Mouse (Mus musculus) hindbrain, embryonic 15.5 days (tissue): ENCODE results near the gene Tbxa2r. TPM values are rescaled to one million over a fixed set of nuclear protein-coding genes. Genes with fewer than 3 reads are reported as not detected.

Experiments used
- ATAC-seq: fragments of 200-750 bp; cut with Nextera tagmentation; 2 replicates; pipeline ENCODE4 v1.8.0; 2017; ENCODE audit warnings: low read depth, moderate number of reproducible peaks, moderate TSS enrichment; ENCODE audit not compliant: low FRiP score
- H3K27ac ChIP-seq: fragments of 300-500 bp; sonication (generic); replicated peaks from 2 replicates; pipeline ENCODE4 v1.5.1; 2015; ENCODE audit warnings: mild to moderate bottlenecking, inconsistent platforms
- H3K27me3 ChIP-seq: fragments of 300-500 bp; sonication (generic); 2 replicates; pipeline ENCODE4 v1.6.1; 2015; ENCODE audit warnings: control low read depth, inconsistent platforms
- H3K36me3 ChIP-seq: fragments of 300-500 bp; sonication (generic); 2 replicates; pipeline ENCODE4 v1.6.1; 2015; ENCODE audit warnings: control low read depth, inconsistent platforms
- H3K4me1 ChIP-seq: fragments of 300-500 bp; sonication (generic); replicated peaks from 2 replicates; pipeline ENCODE4 v1.6.1; 2015; ENCODE audit warnings: control low read depth, inconsistent platforms
- H3K4me2 ChIP-seq: fragments of 300-500 bp; sonication (generic); 2 replicates; pipeline ENCODE4 v1.6.1; 2015; ENCODE audit warnings: moderate library complexity, mild to moderate bottlenecking, inconsistent platforms
- H3K4me3 ChIP-seq: fragments of 300-500 bp; sonication (generic); 2 replicates; pipeline ENCODE4 v1.5.1; 2015; ENCODE audit warnings: mild to moderate bottlenecking, inconsistent platforms
- H3K9ac ChIP-seq: fragments of 300-500 bp; sonication (generic); 2 replicates; pipeline ENCODE4 v1.6.1; 2015; ENCODE audit warnings: inconsistent platforms
- H3K9me3 ChIP-seq: fragments of 300-500 bp; sonication (generic); 2 replicates; pipeline ENCODE4 v1.6.1; 2016; ENCODE audit warnings: control low read depth, inconsistent platforms
- WGBS: fragments of 180-500 bp; shearing (Covaris S2); methylation state at CpG from one replicate; pipeline ENCODE4 v1.1.7; 2015; 5-methylcytosine and 5-hydroxymethylcytosine counted together
- polyA plus RNA-seq: library from polyadenylated mRNA; unstranded; fragments of >200 nt; fragmentation: Nextera tagmentation; extraction: Ambion mirVana; gene quantifications from 2 replicates; pipeline ENCODE4 v1.2.1, GENCODE M21; 2015

Gene Tbxa2r
- 4.7 and 5.2 TPM in 2 replicates for polyA plus RNA-seq

DNA sequence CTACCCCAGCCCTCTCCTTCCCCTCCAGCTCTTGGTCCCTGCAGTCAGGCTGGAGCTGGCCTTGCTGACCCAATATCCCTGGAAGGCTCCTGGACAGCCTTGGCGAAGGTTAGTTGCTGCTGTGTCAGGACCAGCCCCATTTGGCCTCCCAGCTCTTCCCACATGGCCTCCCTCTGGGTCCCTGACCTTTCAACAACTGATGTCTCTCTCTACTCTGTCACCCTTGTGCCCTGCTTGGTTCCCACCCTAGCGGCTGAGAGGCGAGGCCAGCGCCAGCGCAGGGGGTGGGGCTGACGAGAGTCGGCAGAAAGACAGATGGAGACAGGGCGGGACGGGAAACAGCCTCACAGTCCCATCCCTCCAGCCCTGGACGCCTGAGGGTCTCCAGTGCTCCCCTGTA lies at the start of gene Tbxa2r:
TSS of gene Tbxa2r (plus strand) at position 346 of the 400 bp plus-strand sequence.
- H3K4me1 ChIP-seq: no peaks in the 10 kb centered on the region
- 11% methylated on average over 10 of the region's 10 CpGs for WGBS
- H3K4me2 ChIP-seq: 0 out of 2 replicates have a peak within 1 kb of the TSS, but pooled peaks have one; percentile 4
- peaks cover 36% of the 10 kb centered on the region for H3K36me3 ChIP-seq
- H3K9ac ChIP-seq: no peak within 1 kb of the TSS
- no peak for ATAC-seq
- no peak within 1 kb of the TSS; the same call in 1 of the 2 replicates for H3K27ac ChIP-seq
- no peaks in the 10 kb centered on the region for H3K9me3 ChIP-seq
- H3K27me3 ChIP-seq: peaks cover 16% of the 10 kb centered on the region
- no peak within 1 kb of the TSS for H3K4me3 ChIP-seq

DNA sequence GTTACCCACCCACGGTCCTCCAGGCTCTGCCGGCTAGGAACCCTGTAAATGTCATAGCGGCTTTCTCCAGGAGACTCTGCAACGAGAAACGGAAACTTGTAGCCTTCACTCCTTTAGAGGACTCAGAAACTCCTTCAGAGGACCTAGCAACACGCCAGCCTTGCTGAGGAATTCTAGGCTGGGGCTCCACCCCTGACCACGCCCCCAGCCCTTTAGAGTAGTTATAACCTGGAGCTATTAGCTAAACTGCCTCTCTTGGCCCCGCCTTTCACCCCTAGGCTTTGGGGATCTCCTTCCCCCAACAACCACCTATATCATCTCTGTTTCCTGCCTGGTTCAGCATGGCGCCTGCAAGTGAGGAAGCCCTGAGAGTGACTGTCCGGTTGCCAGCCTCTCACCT lies 49.0 kb upstream of the Tbxa2r start:
- 45% methylated on average over 10 of the region's 10 CpGs for WGBS
- no peak for ATAC-seq
- no peaks in the 10 kb centered on the region for H3K4me1 ChIP-seq

DNA sequence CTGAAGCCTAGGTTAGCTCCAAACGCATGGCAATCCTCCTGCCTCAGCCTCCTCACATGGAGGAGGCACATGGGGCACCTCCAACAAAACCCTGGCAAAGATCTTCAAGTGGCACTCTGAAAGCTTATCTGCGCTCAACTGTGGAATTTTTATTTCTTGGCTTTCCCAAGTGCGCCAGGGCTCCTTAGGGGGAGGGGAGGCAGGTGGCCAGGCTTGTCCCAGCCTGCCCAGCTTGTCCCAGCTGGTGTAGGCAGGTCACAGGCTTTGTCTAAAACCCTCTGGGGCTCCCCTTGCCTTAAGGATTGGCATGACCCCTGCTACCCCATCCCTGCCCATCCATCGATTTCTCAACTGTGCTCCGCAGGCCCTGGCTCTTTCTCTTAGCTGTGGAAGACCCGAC lies 44.3 kb upstream of the Tbxa2r start:
- WGBS: 46% methylated on average over 6 of the region's 6 CpGs
- Histone ChIP-seq H3K9ac (no peak overlapping the region), H3K9me3 (no peaks in the 10 kb centered on the region), H3K27me3 (peaks cover 16% of the 10 kb centered on the region), H3K27ac (no peak overlapping the region), H3K36me3 (no peaks in the 10 kb centered on the region), H3K4me1 (peaks cover 6% of the 10 kb centered on the region), H3K4me2 (no peak overlapping the region), H3K4me3 (no peak overlapping the region)
- no peak for ATAC-seq

More for the DNA sequence above, 49.0 kb upstream of the Tbxa2r start:
- H3K27ac ChIP-seq: no peak overlapping the region
- H3K9me3 ChIP-seq: no peaks in the 10 kb centered on the region
- no peak overlapping the region for H3K4me2 ChIP-seq
- H3K36me3 ChIP-seq: no peaks in the 10 kb centered on the region
- H3K27me3 ChIP-seq: peaks cover 10% of the 10 kb centered on the region; the same call in 1 of the 2 replicates
- H3K9ac ChIP-seq: no peak overlapping the region
- H3K4me3 ChIP-seq: no peak overlapping the region

DNA sequence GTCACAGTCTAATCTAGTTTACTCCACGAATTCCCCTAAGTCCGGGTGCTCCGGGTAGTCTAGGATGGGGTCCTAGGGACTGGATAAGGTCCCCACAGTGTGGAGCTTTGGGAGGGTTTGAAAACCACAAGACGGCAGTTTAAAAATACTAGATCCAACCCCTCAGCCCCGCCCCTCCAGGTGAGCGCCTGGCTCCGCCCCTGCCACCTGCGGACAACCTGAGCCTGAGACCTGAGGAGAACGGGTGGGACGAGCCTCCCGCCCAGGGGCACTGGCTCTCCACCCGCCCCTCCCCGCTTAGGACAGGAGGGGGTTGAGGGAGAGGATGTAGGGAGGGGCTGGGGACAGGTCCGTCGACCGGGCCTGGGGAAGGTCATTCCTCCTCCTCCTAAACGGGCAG lies 43.8 kb upstream of the Tbxa2r start:
- H3K9ac ChIP-seq: no peak overlapping the region
- WGBS: 11% methylated on average over 17 of the region's 17 CpGs
- no peak overlapping the region for H3K4me3 ChIP-seq
- no peaks in the 10 kb centered on the region for H3K36me3 ChIP-seq
- ATAC-seq: no peak
- H3K4me1 ChIP-seq: peaks cover 6% of the 10 kb centered on the region
- H3K27me3 ChIP-seq: peaks cover 17% of the 10 kb centered on the region
- H3K4me2 ChIP-seq: 0 out of 2 replicates have a peak overlapping the region, but pooled peaks have one; percentile 89
- no peak overlapping the region for H3K27ac ChIP-seq
- H3K9me3 ChIP-seq: no peaks in the 10 kb centered on the region

DNA sequence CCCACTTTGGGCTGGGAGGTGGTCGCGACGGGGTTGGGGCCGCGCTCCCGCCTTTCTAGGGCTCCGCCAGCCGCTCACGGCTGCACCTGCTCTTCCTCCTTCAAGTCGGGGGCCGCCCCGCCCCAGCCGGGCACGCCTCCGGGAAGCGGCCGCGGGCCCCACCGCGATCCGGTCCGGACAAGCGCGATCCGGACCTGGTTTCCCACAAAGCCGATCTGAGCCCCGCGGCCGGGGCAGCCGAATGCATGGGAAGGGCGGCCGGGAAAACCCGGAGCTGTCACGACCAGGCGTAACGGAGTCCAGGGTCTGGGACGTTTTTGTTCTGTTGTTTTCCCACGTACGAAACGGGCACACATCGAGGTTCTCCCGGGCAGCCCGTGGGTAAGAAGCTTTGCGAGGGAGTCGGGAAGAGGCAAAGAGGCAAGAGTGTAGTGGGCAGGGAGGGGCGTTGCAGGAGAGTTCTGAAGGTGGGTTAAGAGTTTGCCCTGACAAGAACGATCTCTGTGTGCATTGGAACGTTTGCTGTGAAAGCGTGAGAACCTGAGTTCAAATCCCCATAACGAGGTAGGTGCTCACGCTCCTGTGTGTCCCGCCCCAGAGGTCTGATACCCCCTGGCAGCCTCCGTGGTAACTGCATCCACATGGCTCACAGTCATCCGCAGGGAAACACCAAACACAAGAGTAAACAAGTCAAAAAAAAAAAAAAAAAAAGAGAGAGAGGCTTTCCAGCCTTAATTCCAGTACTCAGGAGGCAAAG lies 42.7 kb upstream of the Tbxa2r start:
- H3K27ac ChIP-seq: no peak overlapping the region
- peak overlapping the region; percentile 49 for H3K4me3 ChIP-seq
- peak; percentile 78 for ATAC-seq
- H3K4me1 ChIP-seq: peaks cover 10% of the 10 kb centered on the region
- peak overlapping the region; percentile 44 for H3K9ac ChIP-seq
- WGBS: 2% methylated on average over 54 of the region's 54 CpGs
- peaks cover 28% of the 10 kb centered on the region for H3K27me3 ChIP-seq
- H3K9me3 ChIP-seq: no peaks in the 10 kb centered on the region
- no peaks in the 10 kb centered on the region for H3K36me3 ChIP-seq
- H3K4me2 ChIP-seq: peak overlapping the region; percentile 89

DNA sequence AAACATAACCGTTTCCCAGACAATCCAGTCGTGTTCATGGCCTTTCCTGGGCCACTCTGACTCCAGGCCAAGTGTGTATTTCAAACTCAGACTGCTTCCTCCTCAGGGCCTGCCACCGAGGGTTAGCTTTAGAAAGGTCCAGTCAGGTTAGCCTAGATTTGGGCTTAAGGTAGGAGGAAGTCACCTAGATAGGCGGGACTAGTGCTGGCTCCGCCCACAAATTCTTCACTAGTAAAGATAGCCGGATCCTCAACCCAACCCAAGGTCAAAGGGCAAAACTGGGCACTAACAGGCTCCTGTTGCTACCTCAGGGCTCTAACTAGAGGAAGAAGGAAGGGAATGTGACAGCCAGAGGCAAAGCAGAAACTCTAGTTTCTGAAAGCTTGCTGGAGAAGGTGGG lies 41.9 kb upstream of the Tbxa2r start:
- H3K36me3 ChIP-seq: no peaks in the 10 kb centered on the region
- H3K4me1 ChIP-seq: peaks cover 16% of the 10 kb centered on the region
- ATAC-seq: no peak
- no peak overlapping the region for H3K4me2 ChIP-seq
- no peak overlapping the region for H3K27ac ChIP-seq
- no peak overlapping the region for H3K4me3 ChIP-seq
- no peaks in the 10 kb centered on the region for H3K9me3 ChIP-seq
- 46% methylated on average over 6 of the region's 6 CpGs for WGBS
- peaks cover 28% of the 10 kb centered on the region for H3K27me3 ChIP-seq
- no peak overlapping the region for H3K9ac ChIP-seq

DNA sequence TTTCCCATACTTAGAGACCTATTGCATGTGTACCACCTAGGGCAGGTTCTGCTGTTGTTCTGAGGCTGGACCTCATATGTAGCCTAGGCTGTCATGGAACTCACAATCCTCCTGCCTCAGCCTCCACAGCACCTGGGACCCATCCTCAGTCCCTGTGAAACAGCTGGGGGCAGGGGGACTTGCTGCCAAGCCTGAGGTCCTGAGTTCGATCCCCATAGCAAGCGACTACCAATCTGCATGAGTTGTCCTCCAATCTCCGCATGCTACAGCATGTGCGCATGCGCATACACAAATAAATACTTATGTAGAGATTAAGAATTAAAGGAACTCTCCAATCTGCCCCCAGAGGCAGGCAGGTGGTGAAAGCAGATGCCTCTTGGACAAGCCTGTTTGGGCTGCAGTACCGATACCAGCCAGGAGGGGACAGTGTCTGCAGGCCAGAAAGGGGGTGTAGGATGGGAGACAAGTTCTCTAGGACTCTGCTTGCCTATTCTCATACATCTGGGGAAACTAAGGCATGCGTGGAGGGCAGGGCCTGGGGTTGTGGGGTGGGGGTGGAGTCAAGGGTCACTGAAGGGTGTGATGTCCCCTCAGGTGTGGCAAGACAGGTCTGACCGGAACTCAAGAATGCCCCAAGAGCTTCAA lies 40.9 kb upstream of the Tbxa2r start:
- no peak overlapping the region for H3K27ac ChIP-seq
- H3K36me3 ChIP-seq: no peaks in the 10 kb centered on the region
- H3K27me3 ChIP-seq: peaks cover 24% of the 10 kb centered on the region
- WGBS: 61% methylated on average over 8 of the region's 8 CpGs
- H3K4me1 ChIP-seq: peaks cover 16% of the 10 kb centered on the region
- H3K4me2 ChIP-seq: no peak overlapping the region
- H3K9me3 ChIP-seq: no peaks in the 10 kb centered on the region
- no peak overlapping the region for H3K4me3 ChIP-seq
- no peak for ATAC-seq
- no peak overlapping the region for H3K9ac ChIP-seq

GRCm38 (mm10) chr10:81288601-81289000 lies 39.9 kb upstream of the Tbxa2r start:
- Histone ChIP-seq H3K27me3 (peaks cover 20% of the 10 kb centered on the region), H3K9me3 (no peaks in the 10 kb centered on the region), H3K4me3 (no peak overlapping the region), H3K27ac (no peak overlapping the region), H3K4me2 (no peak overlapping the region), H3K36me3 (no peaks in the 10 kb centered on the region), H3K9ac (no peak overlapping the region), H3K4me1 (peaks cover 16% of the 10 kb centered on the region)
- ATAC-seq: no peak
- 31% methylated on average over 6 of the region's 6 CpGs for WGBS

GRCm38 (mm10) chr10:81289278-81289677 lies 39.3 kb upstream of the Tbxa2r start:
- no peak overlapping the region for H3K27ac ChIP-seq
- peaks cover 22% of the 10 kb centered on the region for H3K4me1 ChIP-seq
- ATAC-seq: no peak
- H3K9ac ChIP-seq: no peak overlapping the region
- WGBS: 6% methylated on average over 7 of the region's 7 CpGs
- H3K4me2 ChIP-seq: no peak overlapping the region
- no peaks in the 10 kb centered on the region for H3K36me3 ChIP-seq
- H3K27me3 ChIP-seq: peaks cover 17% of the 10 kb centered on the region; the same call in 1 of the 2 replicates
- H3K9me3 ChIP-seq: no peaks in the 10 kb centered on the region
- H3K4me3 ChIP-seq: no peak overlapping the region

DNA sequence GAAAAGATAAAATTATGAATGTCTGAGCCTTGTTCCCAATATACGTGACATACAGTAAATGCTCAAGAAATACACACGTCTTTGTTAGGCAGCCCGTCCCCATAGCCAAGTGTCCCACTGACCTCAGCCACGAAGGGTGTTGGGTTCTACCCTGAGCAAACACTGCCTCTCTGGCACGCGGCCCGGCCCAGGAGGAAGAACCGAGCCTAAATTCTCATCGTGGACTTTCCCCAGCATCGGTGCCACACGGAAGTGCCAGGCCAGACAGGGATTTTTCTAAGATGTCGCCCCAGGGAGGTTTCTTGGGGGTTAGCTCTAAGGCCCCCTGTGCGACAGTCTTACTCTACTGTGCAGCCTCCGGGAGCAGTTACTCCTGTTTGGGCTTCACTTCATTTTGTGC lies 38.7 kb upstream of the Tbxa2r start:
- no peak for ATAC-seq
- H3K27ac ChIP-seq: no peak overlapping the region
- H3K4me3 ChIP-seq: no peak overlapping the region
- no peaks in the 10 kb centered on the region for H3K9me3 ChIP-seq
- no peak overlapping the region for H3K4me2 ChIP-seq
- H3K9ac ChIP-seq: no peak overlapping the region
- WGBS: 62% methylated on average over 14 of the region's 14 CpGs
- H3K4me1 ChIP-seq: peaks cover 28% of the 10 kb centered on the region
- peaks cover 16% of the 10 kb centered on the region; the same call in 1 of the 2 replicates for H3K27me3 ChIP-seq
- no peaks in the 10 kb centered on the region for H3K36me3 ChIP-seq

GRCm38 (mm10) chr10:81290698-81291460 lies 37.7 kb upstream of the Tbxa2r start:
- Histone ChIP-seq H3K27ac (no peak overlapping the region), H3K4me2 (peak overlapping the region; percentile 14), H3K4me1 (peaks cover 37% of the 10 kb centered on the region), H3K4me3 (no peak overlapping the region), H3K27me3 (0 out of 2 replicates have a peak, but pooled peaks cover 11% of the 10 kb centered on the region), H3K9me3 (no peaks in the 10 kb centered on the region), H3K9ac (no peak overlapping the region), H3K36me3 (no peaks in the 10 kb centered on the region)
- no peak for ATAC-seq
- 13% methylated on average over 24 of the region's 24 CpGs for WGBS
